Mouse (Mus musculus) myocyte (in vitro differentiated cells): ENCODE results near the gene Usp5.

Experiments used
- MAX ChIP-seq: IDR thresholded peaks from one replicate; pipeline ENCODE4 v1.6.1; 2011; ENCODE audit warnings: low read depth, mild to moderate bottlenecking, control low read depth
- POLR2A ChIP-seq: IDR thresholded peaks from one replicate; pipeline ENCODE4 v1.6.1; 2011; ENCODE audit warnings: low read depth, mild to moderate bottlenecking, control low read depth, moderate library complexity; ENCODE audit not compliant: insufficient read length
- USF1 ChIP-seq: IDR thresholded peaks from one replicate; pipeline ENCODE4 v1.6.1; 2011; ENCODE audit warnings: low read depth, mild to moderate bottlenecking, control low read depth, moderate library complexity

GRCm38 (mm10) chr6:124804341-124804740 lies 24.9 kb downstream of the Usp5 start:
- no peak for TF ChIP-seq USF1
- no peak for TF ChIP-seq MAX
- TF ChIP-seq POLR2A = no peak
